Mouse (Mus musculus): Measurements from ENCODE around the gene Pepd. TPM values are rescaled to one million over a fixed set of nuclear protein-coding genes. Genes with fewer than 3 reads are reported as not detected.

Gene Pepd
- polyA plus RNA-seq, 1 experiment from 2014 or later: 115 TPM

- WGBS: 29% methylated on average over 2 of the region's 2 CpGs
- H3K9ac ChIP-seq: peak overlapping the region; percentile 90
- peak overlapping the region; percentile 92 for H3K4me3 ChIP-seq (replicated peaks)
- H3K9me3 ChIP-seq (replicated peaks): no peaks in the 10 kb centered on the region
- H3K27me3 ChIP-seq: no peaks in the 10 kb centered on the region
- peaks cover 10% of the 10 kb centered on the region for H3K36me3 ChIP-seq
- H3K4me1 ChIP-seq: peaks cover 22% of the 10 kb centered on the region
- peak overlapping the region; percentile 90; the same call in 1 of the 2 replicates for H3K27ac ChIP-seq
- peak overlapping the region; percentile 72 for H3K4me2 ChIP-seq
- no peak for ATAC-seq (replicated peaks; ENCODE audit: low FRiP score)
These were observed 142.9 kb downstream of the Pepd start for GRCm38 (mm10) chr7:35054977-35055618.

- peak; percentile 92 for ATAC-seq (replicated peaks; ENCODE audit: low FRiP score)
- H3K27ac ChIP-seq: peak overlapping the region; percentile 90
- peak overlapping the region; percentile 90 for H3K9ac ChIP-seq
- peak overlapping the region; percentile 72 for H3K4me2 ChIP-seq
- peaks cover 22% of the 10 kb centered on the region for H3K4me1 ChIP-seq
- H3K4me3 ChIP-seq (replicated peaks): peak overlapping the region; percentile 92
- H3K27me3 ChIP-seq: no peaks in the 10 kb centered on the region
- no peaks in the 10 kb centered on the region for H3K9me3 ChIP-seq (replicated peaks)
- peaks cover 3% of the 10 kb centered on the region; the same call in 1 of the 2 replicates for H3K36me3 ChIP-seq
- under 1% methylated on average over 77 of the region's 77 CpGs for WGBS
These were observed 143.6 kb downstream of the Pepd start for GRCm38 (mm10) chr7:35055619-35056435.

GRCm38 (mm10) chr7:35056436-35056864, 144.3 kb downstream of the Pepd start, which contains the start of gene Cebpg:
Gene Cebpg, minus strand, starts transcription at chr7:35056573.
- H3K36me3 ChIP-seq: no peaks in the 10 kb centered on the region
- H3K4me3 ChIP-seq (replicated peaks): peak within 1 kb of the TSS; percentile 92
- H3K9me3 ChIP-seq (replicated peaks): no peaks in the 10 kb centered on the region
- WGBS: under 1% methylated on average over 53 of the region's 53 CpGs
- peak; percentile 99 for ATAC-seq (replicated peaks; ENCODE audit: low FRiP score)
- no peaks in the 10 kb centered on the region for H3K27me3 ChIP-seq
- H3K9ac ChIP-seq: peak within 1 kb of the TSS; percentile 90
- peak within 1 kb of the TSS; percentile 72 for H3K4me2 ChIP-seq
- peak within 1 kb of the TSS; percentile 90 for H3K27ac ChIP-seq
- H3K4me1 ChIP-seq: peaks cover 22% of the 10 kb centered on the region

- Histone ChIP-seq H3K4me3 (replicated peaks) (peak overlapping the region; percentile 92), H3K36me3 (no peaks in the 10 kb centered on the region), H3K27me3 (no peaks in the 10 kb centered on the region), H3K9ac (peak overlapping the region; percentile 44), H3K9me3 (replicated peaks) (no peaks in the 10 kb centered on the region), H3K4me1 (peaks cover 22% of the 10 kb centered on the region), H3K27ac (peak overlapping the region; percentile 63), H3K4me2 (peak overlapping the region; percentile 72)
- 19% methylated on average over 10 of the region's 10 CpGs for WGBS
- ATAC-seq (replicated peaks; ENCODE audit: low FRiP score): no peak
These were observed 144.8 kb downstream of the Pepd start for GRCm38 (mm10) chr7:35056999-35057398.

GRCm38 (mm10) chr7:35057569-35057968, 145.4 kb downstream of the Pepd start:
- Histone ChIP-seq H3K4me1 (peaks cover 22% of the 10 kb centered on the region), H3K4me3 (replicated peaks) (no peak overlapping the region), H3K9me3 (replicated peaks) (no peaks in the 10 kb centered on the region), H3K27me3 (no peaks in the 10 kb centered on the region), H3K27ac (no peak overlapping the region), H3K9ac (no peak overlapping the region), H3K36me3 (no peaks in the 10 kb centered on the region), H3K4me2 (no peak overlapping the region)
- ATAC-seq (replicated peaks; ENCODE audit: low FRiP score): no peak
- 78% methylated on average over 4 of the region's 4 CpGs for WGBS

GRCm38 (mm10) chr7:35058329-35058728, 146.2 kb downstream of the Pepd start:
- H3K27me3 ChIP-seq: no peaks in the 10 kb centered on the region
- no peaks in the 10 kb centered on the region for H3K36me3 ChIP-seq
- H3K4me3 ChIP-seq (replicated peaks): no peak overlapping the region
- no peak overlapping the region for H3K9ac ChIP-seq
- no peak overlapping the region for H3K27ac ChIP-seq
- WGBS: 79% methylated on average over 1 of the region's 1 CpGs
- H3K4me2 ChIP-seq: no peak overlapping the region
- peaks cover 22% of the 10 kb centered on the region for H3K4me1 ChIP-seq
- no peak for ATAC-seq (replicated peaks; ENCODE audit: low FRiP score)
- H3K9me3 ChIP-seq (replicated peaks): no peaks in the 10 kb centered on the region

- H3K27ac ChIP-seq: no peak overlapping the region
- no peak overlapping the region for H3K9ac ChIP-seq
- H3K4me1 ChIP-seq: peaks cover 20% of the 10 kb centered on the region
- WGBS: 69% methylated on average over 5 of the region's 5 CpGs
- no peaks in the 10 kb centered on the region for H3K27me3 ChIP-seq
- no peak for ATAC-seq (replicated peaks; ENCODE audit: low FRiP score)
- H3K9me3 ChIP-seq (replicated peaks): no peaks in the 10 kb centered on the region
- no peak overlapping the region for H3K4me3 ChIP-seq (replicated peaks)
- H3K36me3 ChIP-seq: no peaks in the 10 kb centered on the region
- no peak overlapping the region for H3K4me2 ChIP-seq
These were observed 147.3 kb downstream of the Pepd start for GRCm38 (mm10) chr7:35059467-35059866.

- no peak for ATAC-seq (replicated peaks; ENCODE audit: low FRiP score)
- no peaks in the 10 kb centered on the region for H3K9me3 ChIP-seq (replicated peaks)
These were observed 152.4 kb downstream of the Pepd start for GRCm38 (mm10) chr7:35064286-35065258.

GRCm38 (mm10) chr7:35065958-35066357, 153.8 kb downstream of the Pepd start:
- no peaks in the 10 kb centered on the region for H3K9me3 ChIP-seq (replicated peaks)
- no peaks in the 10 kb centered on the region for H3K27me3 ChIP-seq
- 71% methylated on average over 3 of the region's 3 CpGs for WGBS
- H3K4me1 ChIP-seq: 0 out of 2 replicates have a peak, but pooled peaks cover 6% of the 10 kb centered on the region
- H3K27ac ChIP-seq: no peak overlapping the region
- H3K4me2 ChIP-seq: no peak overlapping the region
- no peaks in the 10 kb centered on the region for H3K36me3 ChIP-seq
- ATAC-seq (replicated peaks; ENCODE audit: low FRiP score): no peak
- no peak overlapping the region for H3K4me3 ChIP-seq (replicated peaks)
- H3K9ac ChIP-seq: no peak overlapping the region

More at GRCm38 (mm10) chr7:35064286-35065258, 152.4 kb downstream of the Pepd start:
- no peak overlapping the region for H3K4me3 ChIP-seq (replicated peaks)
- H3K27ac ChIP-seq: no peak overlapping the region
- no peak overlapping the region for H3K9ac ChIP-seq
- 72% methylated on average over 14 of the region's 14 CpGs for WGBS
- no peak overlapping the region for H3K4me2 ChIP-seq
- H3K36me3 ChIP-seq: no peaks in the 10 kb centered on the region
- 0 out of 2 replicates have a peak, but pooled peaks cover 6% of the 10 kb centered on the region for H3K4me1 ChIP-seq
- H3K27me3 ChIP-seq: no peaks in the 10 kb centered on the region

- WGBS: 83% methylated on average over 8 of the region's 8 CpGs
- H3K4me1 ChIP-seq: 0 out of 2 replicates have a peak, but pooled peaks cover 6% of the 10 kb centered on the region
- H3K9ac ChIP-seq: no peak overlapping the region
- no peak overlapping the region for H3K4me3 ChIP-seq (replicated peaks)
- no peak overlapping the region for H3K4me2 ChIP-seq
- no peaks in the 10 kb centered on the region for H3K9me3 ChIP-seq (replicated peaks)
- no peak overlapping the region for H3K27ac ChIP-seq
- H3K36me3 ChIP-seq: no peaks in the 10 kb centered on the region
- no peak for ATAC-seq (replicated peaks; ENCODE audit: low FRiP score)
- no peaks in the 10 kb centered on the region for H3K27me3 ChIP-seq
These were observed 154.5 kb downstream of the Pepd start for GRCm38 (mm10) chr7:35066640-35067212.

- H3K27ac ChIP-seq: no peak overlapping the region
- no peak for ATAC-seq (replicated peaks; ENCODE audit: low FRiP score)
These were observed 164.5 kb downstream of the Pepd start for GRCm38 (mm10) chr7:35076645-35077044.

More at GRCm38 (mm10) chr7:35076645-35077044, 164.5 kb downstream of the Pepd start:
- no peak overlapping the region for H3K4me2 ChIP-seq
- no peak overlapping the region for H3K4me3 ChIP-seq (replicated peaks)
- WGBS: 45% methylated on average over 5 of the region's 5 CpGs
- no peaks in the 10 kb centered on the region for H3K9me3 ChIP-seq (replicated peaks)
- no peaks in the 10 kb centered on the region for H3K36me3 ChIP-seq
- H3K27me3 ChIP-seq: no peaks in the 10 kb centered on the region
- no peak overlapping the region for H3K9ac ChIP-seq
- H3K4me1 ChIP-seq: peaks cover 15% of the 10 kb centered on the region
